Mouse (Mus musculus) heart, adult 9 months (tissue): ENCODE measurements around the gene Fshb.

Experiments used
- DNase-seq, 2 experiments: peaks; one replicate each; pipeline ENCODE4 v3.0.0; 2022; ENCODE audit warnings: low spot score in 2 of 2

Fshb gene

DNA sequence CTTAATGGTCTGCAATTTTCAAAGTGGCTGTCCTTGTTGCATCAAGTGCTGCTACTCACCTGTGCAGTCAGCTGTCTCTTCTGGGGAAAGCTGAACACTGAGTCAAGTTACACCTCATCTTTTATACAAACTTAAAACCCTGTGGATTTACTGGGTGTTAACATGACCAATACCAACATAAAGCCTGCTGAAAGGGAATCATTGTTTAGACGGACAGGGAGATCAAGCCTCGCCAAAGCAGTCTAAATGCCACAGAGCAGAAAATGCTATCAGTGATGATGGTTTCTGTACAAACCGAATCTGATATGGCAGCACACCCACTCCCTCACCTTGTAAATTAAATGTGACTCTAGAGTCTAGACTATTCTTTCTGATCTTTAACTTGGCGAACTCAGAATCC, at the start of gene Fshb:
Gene Fshb (minus strand): TSS at position 101 of the 400 bp plus-strand sequence.
- no peak for DNase-seq

DNA sequence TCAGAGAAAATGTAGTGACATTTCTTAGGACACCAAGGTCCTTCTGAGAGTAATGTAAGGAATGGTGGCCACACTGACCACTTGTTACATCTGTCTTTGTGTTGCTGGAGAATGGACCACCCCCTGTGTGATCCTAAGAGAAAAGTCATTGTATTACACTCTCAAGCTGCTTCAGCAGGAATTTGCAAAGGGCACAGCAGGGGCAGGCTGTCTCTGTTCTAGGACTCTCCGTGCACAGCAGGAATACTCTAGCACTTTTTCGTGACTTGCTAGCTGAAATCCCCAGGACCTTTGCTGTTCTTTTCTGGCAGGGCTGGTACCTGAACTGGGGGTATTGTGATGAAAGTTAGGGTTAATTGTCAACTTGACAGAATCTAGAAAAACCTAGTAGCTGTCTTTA, 24.8 kb upstream of the Fshb start:
- DNase-seq, result no peak

DNA sequence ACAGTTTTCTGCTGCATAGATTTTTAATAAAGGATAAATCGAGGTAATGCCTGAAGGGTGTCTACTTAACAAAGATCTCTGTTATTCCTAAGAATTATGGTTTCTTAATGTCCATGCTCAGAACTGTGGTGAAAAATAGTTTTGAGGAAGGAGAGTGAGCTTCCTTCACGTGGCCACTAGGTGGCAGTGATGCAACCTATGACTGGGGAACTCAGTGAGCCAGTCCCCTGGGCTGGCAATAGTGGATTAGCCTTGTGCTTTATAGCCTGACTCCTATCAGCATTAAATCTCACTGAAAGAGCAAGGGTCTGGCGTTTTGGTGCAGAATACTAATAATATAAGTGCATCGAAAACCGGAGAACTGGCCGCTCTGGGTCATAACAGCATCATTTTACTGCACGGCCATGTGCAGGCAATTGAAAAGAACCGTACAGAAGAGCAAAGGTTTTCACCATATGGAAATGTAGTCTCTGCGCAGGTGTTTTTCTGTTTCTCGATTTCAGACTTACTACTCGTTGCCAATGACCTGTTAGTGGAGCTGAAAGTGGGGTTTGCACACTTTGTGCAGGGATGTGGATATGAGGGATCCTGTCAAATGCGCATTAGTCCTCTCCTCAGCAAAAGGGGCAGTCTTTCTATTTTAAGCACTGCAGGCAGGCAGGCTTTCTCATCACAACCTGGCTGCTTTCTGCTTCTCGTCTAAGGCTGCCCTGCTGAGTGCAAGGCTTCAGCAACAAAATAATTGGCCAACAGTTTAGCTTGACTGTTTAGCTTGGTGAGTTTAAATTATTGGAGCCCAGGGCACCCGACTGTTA, 23.8 kb upstream of the Fshb start:
- DNase-seq, result no peak

DNA sequence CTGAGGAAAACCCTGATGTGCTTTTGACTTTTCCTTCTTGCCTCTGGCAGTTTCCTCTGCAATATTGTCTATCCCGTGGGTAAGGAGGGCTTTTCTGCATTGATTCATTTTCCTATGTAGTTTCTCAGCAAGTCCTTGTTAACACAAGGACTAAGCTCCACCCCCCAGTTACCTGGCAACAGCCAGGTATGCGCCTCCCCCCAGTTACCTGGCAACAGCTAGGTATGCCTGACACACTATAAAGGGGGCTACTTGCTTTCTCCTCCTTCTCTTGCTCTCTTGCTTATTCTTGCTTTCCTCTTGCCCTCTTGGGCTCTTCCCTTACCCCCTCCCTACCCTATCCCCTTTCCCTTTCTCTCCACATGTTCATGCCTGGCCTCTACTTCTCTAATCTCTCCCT, 3.8 kb upstream of the Fshb start:
- DNase-seq, result no peak

DNA sequence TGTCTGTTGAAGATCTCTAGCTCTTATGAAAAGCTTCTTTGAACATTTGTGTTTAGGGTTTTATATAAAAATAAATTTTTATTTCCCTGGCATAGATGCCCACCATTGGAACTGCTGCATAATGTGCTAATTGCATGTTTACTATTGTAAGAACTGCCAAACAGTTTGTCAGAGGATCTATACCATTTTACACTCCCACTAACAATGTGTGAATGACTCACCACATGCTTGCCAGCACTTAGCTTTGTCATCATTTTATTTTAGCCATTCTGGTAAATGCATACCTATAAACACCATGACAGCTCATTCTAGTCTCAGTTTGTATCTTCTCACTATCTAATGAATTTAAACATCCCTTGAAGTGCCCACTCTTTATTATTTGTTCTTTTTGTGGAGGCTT, 13.5 kb downstream of the Fshb start:
- DNase-seq, result no peak

DNA sequence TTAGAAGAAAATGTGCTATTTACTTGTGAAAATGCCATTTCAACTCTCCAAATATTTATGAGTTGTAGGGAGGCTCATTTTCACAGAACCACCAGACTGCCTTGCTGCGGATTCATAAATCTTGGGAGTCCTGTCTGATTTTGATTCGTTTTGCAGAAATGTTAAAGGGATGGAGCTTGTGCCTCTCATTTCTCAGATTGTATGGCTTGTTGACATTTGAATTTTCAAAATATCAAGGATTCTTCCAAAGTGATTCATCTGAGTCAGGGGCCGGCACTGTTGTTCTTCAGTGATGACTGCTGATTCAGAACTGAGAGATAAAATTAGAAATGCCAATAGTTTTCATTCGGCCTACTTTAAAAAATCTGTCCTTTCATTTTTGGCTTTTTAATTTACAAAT, 18.6 kb downstream of the Fshb start:
- DNase-seq, result no peak

- no peak for DNase-seq
Measured at GRCm38 (mm10) chr2:107035980-107036379, 23.5 kb downstream of the Fshb start.

DNA sequence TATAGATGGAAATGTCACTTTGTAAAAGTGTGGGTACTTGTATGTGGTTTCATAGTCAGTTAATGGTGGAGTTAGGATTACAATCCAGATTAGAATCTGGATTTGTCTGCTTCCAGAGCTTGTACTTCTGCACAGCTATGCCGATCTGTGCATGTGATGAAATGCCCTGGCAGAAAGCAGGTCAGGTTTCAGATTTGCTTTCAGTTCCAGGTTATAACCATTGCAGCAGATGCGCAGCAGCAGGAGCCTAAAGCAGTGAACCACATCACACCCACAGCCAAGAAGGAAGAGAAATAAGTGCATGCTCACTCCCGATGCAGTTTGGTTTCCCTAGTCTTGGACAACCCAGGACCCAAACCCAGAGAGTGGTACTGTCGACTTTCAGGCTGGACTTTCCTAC, 34.8 kb downstream of the Fshb start:
- no peak for DNase-seq

DNA sequence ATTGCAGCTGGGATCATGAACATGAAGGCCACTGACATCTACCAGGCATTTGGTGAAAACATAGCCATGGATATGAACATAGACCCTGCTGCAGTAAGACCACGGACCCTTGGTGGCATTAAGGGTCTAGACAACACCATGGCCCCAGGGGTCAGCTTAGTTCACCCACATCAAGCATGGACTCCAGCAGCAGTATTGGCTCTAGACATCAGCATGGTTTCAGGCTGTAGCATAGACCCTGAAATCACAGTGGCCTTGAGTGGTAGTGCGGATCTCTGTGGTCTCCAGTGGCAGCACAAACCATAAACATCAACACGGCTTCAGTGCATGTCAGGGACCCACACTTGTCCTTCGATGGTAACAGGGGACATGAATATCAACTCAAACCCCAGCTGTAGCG, 36.7 kb downstream of the Fshb start:
- no peak for DNase-seq

- DNase-seq, result no peak
Measured at GRCm38 (mm10) chr2:107019331-107019730, 40.1 kb downstream of the Fshb start.

DNA sequence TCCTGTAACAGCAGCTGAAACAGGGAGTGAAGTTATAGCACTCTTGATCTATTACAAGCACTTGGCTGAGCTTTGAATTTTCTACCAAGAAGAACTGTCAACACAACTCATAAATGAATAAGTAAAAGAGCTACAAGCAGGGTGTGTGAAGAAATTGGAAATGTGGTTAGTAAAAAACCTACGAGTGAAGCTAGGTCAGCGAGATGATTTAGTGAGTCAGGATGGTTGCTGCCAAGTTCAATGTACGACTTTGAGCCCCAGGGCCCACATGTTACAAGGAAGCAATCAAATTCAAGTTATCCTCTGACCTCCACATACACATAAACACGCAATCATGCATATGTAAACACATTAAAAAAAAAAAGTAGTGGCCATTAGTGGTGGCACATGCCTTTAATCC, 46.3 kb downstream of the Fshb start:
- DNase-seq, result no peak

- no peak for DNase-seq
Measured at GRCm38 (mm10) chr2:107012318-107012717, 47.1 kb downstream of the Fshb start.

GRCm38 (mm10) chr2:107010160-107010559, 49.3 kb downstream of the Fshb start:
- no peak for DNase-seq

DNA sequence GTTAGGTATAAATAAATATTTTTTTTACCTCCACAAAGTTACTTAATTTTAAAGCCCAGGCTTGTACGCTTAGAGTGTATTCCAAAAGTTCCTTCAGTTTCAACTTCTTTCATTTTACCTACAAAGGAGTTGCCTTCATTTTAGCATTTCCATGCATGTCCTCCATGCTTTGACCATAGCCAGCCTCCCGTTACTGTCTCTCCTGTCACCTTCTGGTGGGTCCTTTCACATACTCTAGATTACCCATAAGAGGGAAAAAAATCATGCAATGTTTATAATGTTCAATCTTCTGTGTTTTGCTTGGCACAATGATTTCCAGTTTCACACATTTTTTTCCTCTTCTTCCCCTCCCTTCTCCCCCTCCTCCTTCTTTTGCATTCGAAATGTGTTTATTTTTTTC, 53.1 kb downstream of the Fshb start:
- DNase-seq, result no peak
